Mouse (Mus musculus): ENCODE results near the gene Tas2r143. TPM values are rescaled to one million over a fixed set of nuclear protein-coding genes. Genes with fewer than 3 reads are reported as not detected.

Tas2r143 gene
- total RNA-seq (2014; rRNA removed; ENCODE audit: low replicate concordance) (not detected in 2 replicates), polyA plus RNA-seq (2015; fragmentation: Nextera tagmentation; extraction: Ambion mirVana) (not detected in 2 replicates)

DNA sequence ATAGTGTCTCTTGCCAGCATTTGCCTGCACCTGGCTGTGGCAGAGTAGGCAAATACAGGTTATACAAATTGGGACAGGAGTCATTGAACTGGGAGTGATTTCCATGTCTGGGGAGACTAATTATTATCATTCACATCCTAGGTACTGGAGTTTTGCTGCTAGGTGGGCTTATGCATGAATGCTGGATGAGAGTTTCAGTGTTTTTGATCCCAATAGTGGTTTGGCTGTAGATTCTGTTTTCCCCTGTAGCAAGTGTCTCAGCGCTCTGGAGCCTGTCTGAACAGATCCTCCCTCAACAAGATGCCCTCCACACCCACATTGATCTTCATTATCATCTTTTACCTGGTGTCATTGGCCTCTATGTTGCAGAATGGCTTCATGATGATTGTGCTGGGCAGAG lies at the start of gene Tas2r143:
Gene Tas2r143, plus strand, starts transcription at position 301 of the 400 bp plus-strand sequence.
- no peak within 1 kb of the TSS for H3K4me3 ChIP-seq (ENCODE audit: low read depth, low read length)
- no peaks in the 10 kb centered on the region for H3K27me3 ChIP-seq (ENCODE audit: control insufficient read depth, insufficient read depth, low read length)
- DNase-seq (ENCODE audit: low spot score) (no peak), ATAC-seq (ENCODE audit: insufficient read depth, low read depth) (no peak)
- no peak within 1 kb of the TSS for H3K4me2 ChIP-seq (ENCODE audit: low read depth, low read length)
- H3K4me1 ChIP-seq (ENCODE audit: control insufficient read depth, insufficient read depth): no peaks in the 10 kb centered on the region
- TF ChIP-seq EP300 (IDR thresholded peaks at IDR 0.05; ENCODE audit: low read depth) (no peak), CTCF (IDR thresholded peaks at IDR 0.05; ENCODE audit: low read depth) (no peak)
- H3K36me3 ChIP-seq (replicated peaks; ENCODE audit: control insufficient read depth, insufficient read depth, low read length): no peaks in the 10 kb centered on the region
- no peak within 1 kb of the TSS for H3K27ac ChIP-seq (ENCODE audit: low read depth)
- no peaks in the 10 kb centered on the region for H3K9me3 ChIP-seq (replicated peaks; ENCODE audit: control insufficient read depth, low read length)
- H3K9ac ChIP-seq (replicated peaks; ENCODE audit: low read depth, low read length): no peak within 1 kb of the TSS
- 94% methylated on average over 1 of the region's 1 CpGs for WGBS

DNA sequence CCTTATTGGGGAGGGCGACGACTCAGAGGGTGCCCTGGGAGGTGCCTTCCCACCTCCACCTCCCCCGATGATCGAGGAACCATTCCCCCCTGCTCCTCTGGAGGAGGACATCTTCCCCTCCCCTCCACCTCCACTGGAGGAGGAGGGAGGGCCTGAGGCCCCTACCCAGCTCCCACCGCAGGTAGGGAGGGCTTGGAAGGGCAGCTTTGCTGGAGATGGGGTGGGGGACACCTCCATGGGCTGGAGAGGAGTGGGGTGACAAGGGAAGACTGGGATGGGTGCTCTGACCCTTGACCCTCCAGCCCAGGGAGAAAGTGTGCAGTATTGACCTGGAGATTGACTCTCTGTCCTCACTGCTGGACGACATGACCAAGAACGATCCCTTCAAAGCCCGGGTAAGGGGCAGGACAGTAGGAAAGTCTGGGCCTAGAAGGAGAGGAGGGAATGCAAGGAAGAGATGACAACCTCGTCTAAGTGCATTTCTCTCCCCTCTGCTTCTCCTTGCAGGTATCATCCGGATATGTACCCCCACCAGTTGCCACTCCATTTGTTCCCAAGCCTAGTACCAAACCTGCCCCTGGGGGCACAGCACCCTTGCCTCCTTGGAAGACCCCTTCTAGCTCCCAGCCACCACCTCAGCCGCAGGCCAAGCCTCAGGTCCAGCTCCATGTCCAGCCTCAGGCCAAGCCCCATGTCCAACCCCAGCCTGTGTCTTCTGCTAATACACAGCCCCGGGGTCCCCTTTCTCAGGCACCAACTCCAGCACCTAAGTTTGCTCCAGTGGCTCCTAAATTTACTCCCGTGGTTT lies 48.9 kb upstream of the Tas2r143 start:
- TF ChIP-seq EP300 (IDR thresholded peaks at IDR 0.05; ENCODE audit: low read depth) (no peak), CTCF (IDR thresholded peaks at IDR 0.05; ENCODE audit: low read depth) (no peak)
- Histone ChIP-seq H3K4me1 (ENCODE audit: control insufficient read depth, insufficient read depth) (peaks cover 50% of the 10 kb centered on the region), H3K9ac (replicated peaks; ENCODE audit: low read depth, low read length) (peak overlapping the region; percentile 91), H3K27ac (ENCODE audit: low read depth) (peak overlapping the region; percentile 97), H3K4me2 (ENCODE audit: low read depth, low read length) (peak overlapping the region; percentile 92), H3K9me3 (replicated peaks; ENCODE audit: control insufficient read depth, low read length) (no peaks in the 10 kb centered on the region), H3K4me3 (ENCODE audit: low read depth, low read length) (peak overlapping the region; percentile 93), H3K27me3 (ENCODE audit: control insufficient read depth, insufficient read depth, low read length) (no peaks in the 10 kb centered on the region), H3K36me3 (replicated peaks; ENCODE audit: control insufficient read depth, insufficient read depth, low read length) (peaks cover 24% of the 10 kb centered on the region)
- WGBS: 22% methylated on average over 12 of the region's 13 CpGs
- DNase-seq (ENCODE audit: low spot score): no peak
- no peak for ATAC-seq (ENCODE audit: insufficient read depth, low read depth)

DNA sequence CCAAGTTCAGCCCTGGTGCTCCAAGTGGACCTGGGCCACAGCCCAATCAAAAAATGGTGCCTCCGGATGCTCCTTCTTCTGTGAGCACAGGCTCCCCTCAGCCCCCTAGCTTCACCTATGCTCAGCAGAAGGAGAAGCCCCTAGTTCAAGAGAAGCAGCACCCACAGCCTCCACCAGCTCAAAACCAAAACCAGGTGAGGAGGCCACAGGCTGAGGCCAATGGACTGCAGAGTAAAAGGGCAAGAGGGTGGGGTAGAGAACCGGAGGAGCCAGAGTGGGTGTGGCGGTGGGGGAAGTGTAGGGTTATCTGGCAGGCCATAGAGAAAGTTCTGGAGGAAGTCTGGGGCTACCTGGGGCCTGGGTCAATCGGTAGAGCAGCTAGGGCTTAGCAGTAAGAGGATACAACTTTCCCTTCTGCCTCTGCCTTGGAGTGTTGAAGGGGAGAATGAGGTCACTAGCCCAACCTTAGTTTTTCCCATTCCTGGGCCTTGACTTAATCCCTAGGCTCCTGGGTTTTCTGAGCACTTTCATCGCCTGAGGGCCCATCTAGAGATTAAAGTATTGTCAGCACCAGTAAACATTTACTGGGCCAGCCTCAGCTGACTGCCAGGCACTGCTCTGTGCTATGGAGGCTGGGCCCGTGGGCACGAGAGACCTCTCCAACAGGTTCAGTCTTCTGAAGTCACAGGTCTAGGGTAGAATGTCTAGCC lies 48.1 kb upstream of the Tas2r143 start:
- Histone ChIP-seq H3K27me3 (ENCODE audit: control insufficient read depth, insufficient read depth, low read length) (no peaks in the 10 kb centered on the region), H3K36me3 (replicated peaks; ENCODE audit: control insufficient read depth, insufficient read depth, low read length) (peaks cover 32% of the 10 kb centered on the region), H3K27ac (ENCODE audit: low read depth) (peak overlapping the region; percentile 97), H3K4me3 (ENCODE audit: low read depth, low read length) (peak overlapping the region; percentile 93), H3K9ac (replicated peaks; ENCODE audit: low read depth, low read length) (peak overlapping the region; percentile 91), H3K9me3 (replicated peaks; ENCODE audit: control insufficient read depth, low read length) (no peaks in the 10 kb centered on the region), H3K4me2 (ENCODE audit: low read depth, low read length) (peak overlapping the region; percentile 92), H3K4me1 (ENCODE audit: control insufficient read depth, insufficient read depth) (peaks cover 54% of the 10 kb centered on the region)
- no peak for ATAC-seq (ENCODE audit: insufficient read depth, low read depth)
- WGBS: 25% methylated on average over 7 of the region's 7 CpGs
- DNase-seq (ENCODE audit: low spot score): no peak
- TF ChIP-seq EP300 (IDR thresholded peaks at IDR 0.05; ENCODE audit: low read depth) (no peak), CTCF (IDR thresholded peaks at IDR 0.05; ENCODE audit: low read depth) (no peak)

- Histone ChIP-seq H3K27ac (ENCODE audit: low read depth) (peak overlapping the region; percentile 97), H3K9me3 (replicated peaks; ENCODE audit: control insufficient read depth, low read length) (no peaks in the 10 kb centered on the region), H3K4me2 (ENCODE audit: low read depth, low read length) (peak overlapping the region; percentile 92), H3K9ac (replicated peaks; ENCODE audit: low read depth, low read length) (0 out of 2 replicates have a peak overlapping the region, but pooled peaks have one; percentile 91), H3K36me3 (replicated peaks; ENCODE audit: control insufficient read depth, insufficient read depth, low read length) (peaks cover 37% of the 10 kb centered on the region), H3K27me3 (ENCODE audit: control insufficient read depth, insufficient read depth, low read length) (no peaks in the 10 kb centered on the region), H3K4me3 (ENCODE audit: low read depth, low read length) (peak overlapping the region; percentile 93), H3K4me1 (ENCODE audit: control insufficient read depth, insufficient read depth) (peaks cover 54% of the 10 kb centered on the region)
- ATAC-seq (ENCODE audit: insufficient read depth, low read depth) (no peak), DNase-seq (ENCODE audit: low spot score) (no peak)
- TF ChIP-seq EP300 (IDR thresholded peaks at IDR 0.05; ENCODE audit: low read depth) (no peak), CTCF (IDR thresholded peaks at IDR 0.05; ENCODE audit: low read depth) (no peak)
- 78% methylated on average over 1 of the region's 1 CpGs for WGBS
Observed at GRCm38 (mm10) chr6:42352486-42352846, 47.6 kb upstream of the Tas2r143 start.

GRCm38 (mm10) chr6:42353180-42353579 lies 46.9 kb upstream of the Tas2r143 start:
- Histone ChIP-seq H3K4me2 (ENCODE audit: low read depth, low read length) (peak overlapping the region; percentile 92), H3K36me3 (replicated peaks; ENCODE audit: control insufficient read depth, insufficient read depth, low read length) (peaks cover 44% of the 10 kb centered on the region), H3K4me3 (ENCODE audit: low read depth, low read length) (peak overlapping the region; percentile 93), H3K4me1 (ENCODE audit: control insufficient read depth, insufficient read depth) (peaks cover 54% of the 10 kb centered on the region), H3K9ac (replicated peaks; ENCODE audit: low read depth, low read length) (0 out of 2 replicates have a peak overlapping the region, but pooled peaks have one; percentile 15), H3K27ac (ENCODE audit: low read depth) (peak overlapping the region; percentile 97), H3K27me3 (ENCODE audit: control insufficient read depth, insufficient read depth, low read length) (no peaks in the 10 kb centered on the region), H3K9me3 (replicated peaks; ENCODE audit: control insufficient read depth, low read length) (no peaks in the 10 kb centered on the region)
- no peak for ATAC-seq (ENCODE audit: insufficient read depth, low read depth)
- WGBS: 38% methylated on average over 8 of the region's 8 CpGs
- TF ChIP-seq CTCF (IDR thresholded peaks at IDR 0.05; ENCODE audit: low read depth) (no peak), EP300 (IDR thresholded peaks at IDR 0.05; ENCODE audit: low read depth) (no peak)
- no peak for DNase-seq (ENCODE audit: low spot score)

Measured in heart, postnatal 0 days (tissue).